Mouse (Mus musculus): ENCODE results near the gene Dynlt1b.
"Not testable (repeated sequence)": the region's sequence is repeated elsewhere in the genome, so short reads cannot be mapped to it uniquely, and the experiment has no call there.

- TF ChIP-seq CTCF (IDR thresholded peaks at IDR 0.05); POLR2A (IDR thresholded peaks at IDR 0.05; ENCODE audit: insufficient read depth, low read depth, low read length): not testable (repeated sequence)
Measured at GRCm38 (mm10) chr17:6480855-6481589, 51.1 kb downstream of the Dynlt1b start.
